Comparison of ENCODE assay signal across 14 mouse cellular contexts in the genomic region with DNA sequence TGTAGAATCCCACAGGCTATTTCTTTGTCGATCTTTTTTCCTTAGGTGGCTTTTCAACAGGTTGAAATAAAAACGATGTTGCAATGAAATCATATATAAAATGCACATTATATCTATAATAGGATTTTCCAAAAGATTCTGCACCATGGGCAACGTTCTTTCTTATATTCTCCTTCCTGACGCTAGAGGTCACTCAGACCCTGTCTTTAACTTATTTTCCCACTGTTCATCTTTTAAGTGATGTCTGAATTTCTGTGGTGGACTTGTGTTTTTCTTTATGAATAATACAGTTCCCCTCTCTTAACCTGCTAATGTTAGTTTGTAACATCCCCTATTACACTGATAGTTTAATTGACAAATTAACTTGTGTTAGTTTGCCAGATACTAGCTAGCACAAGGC.
DNase-seq lines count a peak whose midpoint lies in the region; ATAC-seq and TF ChIP-seq lines count a peak whose summit lies in the region.
"Had no signal": no experiment of that assay in that cellular context is flagged by ENCODE, and none has a peak within 500 bp of the region (broad histone marks: within the 10 kb centered on the region; RNA-seq: fewer than 3 reads in every experiment).

No protein-coding gene starts in this region.

- no peak overlapping the region for H3K27ac ChIP-seq in MEL (ENCODE audit: control insufficient read depth, low read depth, low read length)
- no peak overlapping the region for H3K27ac ChIP-seq in gastrocnemius, adult 2 months
- no peak overlapping the region for H3K27ac ChIP-seq in thymus, adult 2 months (ENCODE audit: control insufficient read depth, insufficient read depth, low read length)
- H3K27ac ChIP-seq: embryonic facial prominence, embryonic 13.5 days; heart, embryonic 13.5 days; liver, embryonic 12.5 days; macrophage had no signal

- 24% methylated on average over 4 of the region's 4 CpGs for whole genome bisulfite sequencing in thymus, adult 2 months

- no peaks in the 10 kb centered on the region for H3K4me1 ChIP-seq in MEL (ENCODE audit: control insufficient read depth in 1 of 2, insufficient read depth in 2 of 2, low read length in 2 of 2)
- no peaks in the 10 kb centered on the region for H3K4me1 ChIP-seq in thymus, adult 2 months (replicated peaks; ENCODE audit: control insufficient read depth, insufficient read depth, low read length)
- H3K4me1 ChIP-seq: heart, embryonic 13.5 days; liver, embryonic 12.5 days had no signal

- no peaks in the 10 kb centered on the region for H3K9me3 ChIP-seq in MEL (replicated peaks; ENCODE audit: insufficient read depth, low read length)
- H3K9me3 ChIP-seq: embryonic facial prominence, embryonic 13.5 days; heart, embryonic 13.5 days; liver, embryonic 12.5 days had no signal

- peak; percentile 64 for TF ChIP-seq RAD21 in MEL (IDR thresholded peaks at IDR 0.05; ENCODE audit: low read depth, low read length)

- peaks cover 8 to 10% of the 10 kb centered on the region in 2 experiments for H3K27me3 ChIP-seq in MEL (ENCODE audit: control insufficient read depth in 1 of 2, insufficient read depth in 2 of 2, low read length in 2 of 2)
- no peaks in the 10 kb centered on the region for H3K27me3 ChIP-seq in thymus, adult 2 months (ENCODE audit: control insufficient read depth, insufficient read depth, low read length)
- H3K27me3 ChIP-seq: liver, embryonic 12.5 days had no signal

- TF ChIP-seq EP300 in MEL (IDR thresholded peaks at IDR 0.05; ENCODE audit: low read depth in 1 of 2, low read length in 2 of 2) = no peak

- H3K36me3 ChIP-seq in MEL (ENCODE audit: control insufficient read depth in 1 of 2, insufficient read depth in 2 of 2, low read length in 2 of 2) = no peaks in the 10 kb centered on the region
- no peaks in the 10 kb centered on the region for H3K36me3 ChIP-seq in thymus, adult 2 months (ENCODE audit: control insufficient read depth, insufficient read depth, low read length)
- H3K36me3 ChIP-seq: embryonic facial prominence, embryonic 13.5 days; heart, embryonic 13.5 days; liver, embryonic 12.5 days had no signal

- no peaks in the 10 kb centered on the region for H3K79me2 ChIP-seq in MEL (ENCODE audit: control insufficient read depth, insufficient read depth, low read length, poor library complexity)

- no peak for DNase-seq in frontal cortex, postnatal 14 days (ENCODE audit: low spot score in 2 of 2)
- DNase-seq in left cerebral cortex, postnatal 25 days (ENCODE audit: low spot score in 2 of 2) = peak; percentile 9 to 39
- DNase-seq in left cerebral cortex, adult 11 months (ENCODE audit: low spot score) = no peak
- peak; percentile 12 for DNase-seq in MEL (ENCODE audit: low read depth, low spot score)
- peak; percentile 50 for DNase-seq in embryo, embryonic 11 days
- no peak for DNase-seq in gastrocnemius, adult 2 months
- DNase-seq in thymus, adult 2 months = no peak
- DNase-seq: kidney, postnatal 36 days; spleen, adult 18-20 months had no signal

- TF ChIP-seq CTCF in MEL (IDR thresholded peaks at IDR 0.05 in 2 of 3, conservative IDR thresholded peaks at IDR 0.05 in 1 of 3; ENCODE audit: control insufficient read depth in 1 of 3, insufficient read depth in 1 of 3, low read depth in 2 of 3, low read length in 3 of 3, poor library complexity in 1 of 3, severe bottlenecking in 1 of 3) = peak in 2 of 3 experiments; percentile 15 to 44; a peak in 2 of 6 replicates
- no peak for TF ChIP-seq CTCF in gastrocnemius, adult 2 months (IDR thresholded peaks at IDR 0.05)
- no peak for TF ChIP-seq CTCF in thymus, adult 2 months (IDR thresholded peaks at IDR 0.05; ENCODE audit: borderline replicate concordance, control insufficient read depth, extremely low read depth, insufficient read depth, low read length, poor library complexity)

- TF ChIP-seq POLR2A in MEL (IDR thresholded peaks at IDR 0.05; ENCODE audit: control insufficient read depth in 1 of 2, insufficient read depth in 1 of 2, low read depth in 1 of 2, low read length in 2 of 2, poor library complexity in 1 of 2) = no peak
- no peak for TF ChIP-seq POLR2A in thymus, adult 2 months (IDR thresholded peaks at IDR 0.05; ENCODE audit: control insufficient read depth, extremely low read depth, insufficient read depth, low read length, poor library complexity)

- no peak overlapping the region for H3K9ac ChIP-seq in MEL (ENCODE audit: control insufficient read depth, low read depth, low read length, poor library complexity, severe bottlenecking)
- H3K9ac ChIP-seq: embryonic facial prominence, embryonic 13.5 days; heart, embryonic 13.5 days; liver, embryonic 12.5 days had no signal

- no peak overlapping the region for H3K4me3 ChIP-seq in MEL (ENCODE audit: control insufficient read depth in 1 of 2, insufficient read depth in 1 of 2, low read depth in 2 of 2, low read length in 2 of 2)
- no peak overlapping the region for H3K4me3 ChIP-seq in gastrocnemius, adult 2 months
- no peak overlapping the region for H3K4me3 ChIP-seq in thymus, adult 2 months (ENCODE audit: control insufficient read depth, insufficient read depth, low read length)
- H3K4me3 ChIP-seq: embryonic facial prominence, embryonic 13.5 days; heart, embryonic 13.5 days; liver, embryonic 12.5 days had no signal

- peak; percentile 81 for ATAC-seq in frontal cortex, adult (ENCODE audit: low TSS enrichment)
- ATAC-seq: liver, embryonic 12.5 days had no signal

- intact Hi-C loops in left cerebral cortex, postnatal 25 days (cut with DNase I) = no loop called here
- intact Hi-C loops in gastrocnemius, adult 2 months (cut with DNase I) = no loop called here

TF ChIP-seq in MEL, 35 proteins besides CTCF, POLR2A, EP300 and RAD21:
- TF ChIP-seq CHD1 (IDR thresholded peaks at IDR 0.05; ENCODE audit: low read depth, low read length) (no peak), SMC3 (IDR thresholded peaks at IDR 0.05; ENCODE audit: low read depth, low read length) (peak; percentile 12; the same call in 1 of the 2 replicates)

Comparison
In these comparisons a context has a peak if more than half of its experiments do, and no peak if none do; other contexts are left out.
1. DNase-seq: peak in left cerebral cortex, postnatal 25 days (2 of 2), MEL (single experiment) and embryo, embryonic 11 days (single experiment); none in frontal cortex, postnatal 14 days (0 of 2), left cerebral cortex, adult 11 months (single experiment), gastrocnemius, adult 2 months (single experiment) and thymus, adult 2 months (single experiment).
2. CTCF ChIP-seq: peak in MEL (2 of 3); none in gastrocnemius, adult 2 months (single experiment) and thymus, adult 2 months (single experiment).